Mouse (Mus musculus): ENCODE data around the gene Atrnl1.

DNA sequence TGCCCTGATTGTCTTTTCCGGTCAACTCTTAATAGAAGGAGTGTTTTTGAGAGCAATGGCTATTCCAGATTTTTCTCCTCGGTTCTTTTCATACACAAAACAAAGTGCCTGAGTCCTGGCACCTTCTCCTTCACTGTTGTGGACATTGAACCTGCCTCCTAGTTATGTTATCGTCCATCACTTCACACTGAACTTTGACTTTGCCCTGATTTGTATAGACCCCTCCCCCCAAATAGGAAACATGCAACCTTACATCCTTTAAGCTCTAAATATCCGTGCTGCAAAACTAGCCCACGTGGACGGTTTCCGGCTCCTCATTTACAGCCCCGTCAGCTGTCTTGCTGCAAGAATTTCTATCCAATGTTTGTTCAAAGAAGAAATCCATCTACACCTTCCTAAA, 432.3 kb downstream of the Atrnl1 start:
- TF ChIP-seq POLR2A (IDR thresholded peaks at IDR 0.05; ENCODE audit: insufficient read depth, low read depth, low read length), result no peak
- TF ChIP-seq CTCF (IDR thresholded peaks at IDR 0.05; ENCODE audit: insufficient read depth, low read depth, low read length), result no peak
